Mouse (Mus musculus) MEL-GATA-1-ER (cell line): Measurements from ENCODE around the gene Evi5.
A peak's percentile ranks its signal among the peaks of the same experiment; 100 is the strongest.

Source experiments
- DNase-seq: peaks from one replicate; pipeline ENCODE4 v3.0.0-alpha.2; 2012; ENCODE audit warnings: low read depth; ENCODE audit errors: extremely low read depth

Evi5 gene

GRCm38 (mm10) chr5:107717871-107718361 lies 157.0 kb downstream of the Evi5 start:
- DNase-seq: no peak

- no peak for DNase-seq
Measured at GRCm38 (mm10) chr5:107711689-107712088, 163.2 kb downstream of the Evi5 start.

- no peak for DNase-seq
Measured at GRCm38 (mm10) chr5:107708124-107708797, 166.6 kb downstream of the Evi5 start.

- DNase-seq: no peak
Measured at GRCm38 (mm10) chr5:107706262-107706661, 168.6 kb downstream of the Evi5 start.

GRCm38 (mm10) chr5:107705756-107706155 lies 169.2 kb downstream of the Evi5 start:
- no peak for DNase-seq

GRCm38 (mm10) chr5:107703207-107703763 lies 171.6 kb downstream of the Evi5 start:
- no peak for DNase-seq

GRCm38 (mm10) chr5:107701658-107702057 lies 173.2 kb downstream of the Evi5 start:
- DNase-seq: no peak

GRCm38 (mm10) chr5:107700873-107701272 lies 174.0 kb downstream of the Evi5 start:
- peak; percentile 69 for DNase-seq

GRCm38 (mm10) chr5:107698888-107699287 lies 176.0 kb downstream of the Evi5 start:
- no peak for DNase-seq

- DNase-seq: no peak
Measured at GRCm38 (mm10) chr5:107695019-107695418, 179.9 kb downstream of the Evi5 start.
